Mouse (Mus musculus): ENCODE data around the gene Il2.
A peak's percentile ranks its signal among the peaks of the same experiment; 100 is the strongest.

Il2 gene

DNA sequence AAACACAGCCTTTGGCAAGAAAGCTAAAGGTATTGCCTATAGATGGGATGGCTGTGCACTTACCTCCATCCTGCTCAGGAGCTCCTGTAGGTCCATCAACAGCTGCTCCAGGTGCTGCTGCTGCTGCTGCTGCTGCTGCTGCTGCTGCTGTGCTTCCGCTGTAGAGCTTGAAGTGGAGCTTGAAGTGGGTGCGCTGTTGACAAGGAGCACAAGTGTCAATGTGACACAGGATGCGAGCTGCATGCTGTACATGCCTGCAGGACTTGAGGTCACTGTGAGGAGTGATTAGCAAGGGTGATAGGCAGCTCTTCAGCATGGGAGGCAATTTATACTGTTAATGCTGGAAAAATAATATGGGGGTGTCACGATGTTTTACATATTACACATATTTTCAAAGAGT is at the start of gene Il2:
Il2 (minus strand) TSS at position 305 of the 400 bp plus-strand sequence.
- DNase-seq (ENCODE audit: low spot score in 2 of 2) = no peak

DNA sequence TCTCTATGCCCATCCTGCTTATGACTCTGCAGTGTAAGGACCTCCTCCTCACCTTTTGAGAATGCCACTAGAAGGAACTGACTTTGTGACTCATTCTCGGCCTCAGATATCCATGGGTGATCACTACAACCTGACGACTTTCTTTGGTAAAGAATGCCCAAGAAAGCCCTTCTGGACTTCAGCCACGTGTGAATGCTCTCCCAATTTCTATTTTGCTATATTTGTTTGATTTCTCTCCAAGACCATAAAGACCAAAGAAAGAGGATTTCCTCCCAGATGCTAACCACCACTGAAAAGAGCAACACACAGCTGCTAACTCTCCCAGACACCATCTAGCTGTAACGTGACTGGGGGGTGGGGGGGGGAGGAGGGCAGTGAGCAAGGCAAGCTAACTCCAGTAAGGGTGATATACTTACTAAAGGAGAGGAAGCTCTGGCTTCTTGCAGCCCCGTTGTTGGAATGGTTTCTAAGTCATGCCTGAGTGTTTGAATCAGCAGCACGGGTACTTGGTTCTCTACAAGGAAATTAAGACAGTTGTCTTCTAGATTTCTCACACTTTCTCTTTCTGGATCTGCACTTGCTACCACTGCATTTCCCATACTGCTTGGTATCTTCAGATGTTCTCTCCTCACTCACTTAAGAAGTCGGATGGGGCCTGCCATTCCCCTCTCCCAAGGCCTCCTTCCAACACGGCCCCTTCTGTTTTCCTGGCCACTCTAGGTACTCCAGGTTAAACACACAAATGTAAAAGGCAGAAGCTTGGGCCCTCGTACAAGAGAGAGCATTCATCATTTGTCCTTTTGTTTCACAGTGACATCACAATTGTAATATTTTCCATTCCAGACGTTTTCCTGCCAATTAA is 49.2 kb upstream of the Il2 start:
- DNase-seq (ENCODE audit: low spot score in 2 of 2) = no peak

GRCm38 (mm10) chr3:37173285-37173684 is 47.5 kb upstream of the Il2 start:
- DNase-seq (ENCODE audit: low spot score in 2 of 2) = no peak

DNA sequence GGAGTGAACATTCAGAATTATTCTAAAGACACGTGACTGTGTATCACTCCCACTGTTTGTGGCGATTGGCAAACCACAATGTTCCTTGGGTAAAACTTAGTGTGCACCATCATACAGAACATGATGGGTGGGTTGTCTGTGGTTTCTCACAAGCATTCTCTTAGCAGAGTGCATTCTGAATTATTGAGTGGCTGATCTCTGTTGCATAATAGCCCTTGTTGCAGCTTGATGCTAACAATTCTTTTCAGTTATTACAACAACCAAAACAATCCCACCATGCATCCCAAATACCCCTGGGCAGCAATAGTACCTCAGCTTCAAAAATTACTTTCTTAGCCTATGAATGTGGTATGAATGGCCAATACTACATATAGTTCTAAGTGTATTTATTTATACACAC is 43.5 kb upstream of the Il2 start:
- DNase-seq (ENCODE audit: low spot score in 2 of 2) = no peak

GRCm38 (mm10) chr3:37161096-37161495 is 35.3 kb upstream of the Il2 start:
- no peak for DNase-seq (ENCODE audit: low spot score in 2 of 2)

GRCm38 (mm10) chr3:37158246-37158645 is 32.5 kb upstream of the Il2 start:
- DNase-seq (ENCODE audit: low spot score in 2 of 2) = no peak

DNA sequence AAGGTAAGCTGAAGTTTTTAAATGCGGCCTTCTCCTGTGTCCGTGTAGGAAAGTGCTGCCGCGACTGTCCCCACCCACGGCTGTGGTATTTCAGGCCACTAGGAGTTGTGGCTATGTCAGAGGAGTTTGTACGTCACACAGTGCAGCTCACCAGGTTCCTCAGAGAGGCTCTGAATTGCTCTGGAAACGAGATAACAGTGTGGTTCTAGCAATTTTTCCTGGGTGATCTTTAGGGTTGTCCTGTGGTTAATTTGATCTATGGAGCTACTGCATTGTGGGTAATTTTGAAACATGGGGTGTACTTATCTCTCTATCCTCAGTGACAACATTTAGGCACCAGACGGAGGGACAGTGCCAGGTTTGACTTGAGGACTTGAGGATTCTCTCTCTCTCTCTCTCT is 31.3 kb upstream of the Il2 start:
- DNase-seq (ENCODE audit: low spot score in 2 of 2) = no peak

- no peak for DNase-seq (ENCODE audit: low spot score in 2 of 2)
Observed at GRCm38 (mm10) chr3:37154396-37154795, 28.6 kb upstream of the Il2 start.

GRCm38 (mm10) chr3:37153004-37153403 is 27.2 kb upstream of the Il2 start:
- no peak for DNase-seq (ENCODE audit: low spot score in 2 of 2)

GRCm38 (mm10) chr3:37152274-37152673 is 26.5 kb upstream of the Il2 start:
- DNase-seq (ENCODE audit: low spot score in 2 of 2) = no peak

DNA sequence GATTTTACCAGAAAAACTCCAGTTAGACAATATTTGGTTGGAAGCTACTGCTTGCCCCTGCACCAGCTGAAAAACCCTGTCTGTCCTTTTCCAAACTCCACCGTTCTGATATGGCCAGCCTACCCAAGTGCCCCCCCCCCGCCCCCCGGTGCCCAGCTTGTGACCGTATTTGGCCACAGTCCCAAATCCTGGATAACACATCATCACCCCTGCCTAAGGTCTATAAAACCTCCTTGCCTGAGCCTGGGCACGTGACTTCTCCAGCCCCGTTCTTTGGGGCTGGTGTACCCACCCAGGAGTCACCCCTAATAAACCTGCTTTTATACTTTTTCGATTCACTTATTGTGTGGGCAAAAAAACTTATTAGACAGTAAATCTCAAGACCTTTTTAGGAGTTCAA is 21.1 kb upstream of the Il2 start:
- DNase-seq (ENCODE audit: low spot score in 2 of 2) = no peak

GRCm38 (mm10) chr3:37146406-37146805 is 20.6 kb upstream of the Il2 start:
- DNase-seq (ENCODE audit: low spot score in 2 of 2) = no peak

- no peak for DNase-seq (ENCODE audit: low spot score in 2 of 2)
Observed at GRCm38 (mm10) chr3:37144979-37145378, 19.2 kb upstream of the Il2 start.

DNA sequence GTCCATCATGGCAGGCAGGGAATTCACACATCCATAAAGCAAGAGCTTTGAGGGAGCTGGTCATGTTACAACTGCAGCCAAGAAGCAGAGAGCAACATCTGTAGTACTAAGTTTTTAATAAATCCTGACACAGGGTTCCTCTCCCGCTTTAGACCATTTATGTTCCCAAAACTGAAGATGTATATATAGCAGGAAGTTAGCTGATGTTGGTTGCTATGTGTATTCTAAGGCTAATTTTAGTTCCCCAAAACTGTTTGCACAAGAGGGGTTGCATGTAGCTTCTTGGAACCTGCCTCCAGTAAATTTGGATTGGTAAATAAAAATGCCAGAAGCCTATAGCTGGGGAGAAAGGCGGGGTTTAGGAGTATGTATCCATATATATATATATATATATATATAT is 16.1 kb upstream of the Il2 start:
- DNase-seq (ENCODE audit: low spot score in 2 of 2) = no peak

- DNase-seq (ENCODE audit: low spot score in 2 of 2) = no peak
Observed at GRCm38 (mm10) chr3:37140168-37140906, 14.6 kb upstream of the Il2 start.

DNA sequence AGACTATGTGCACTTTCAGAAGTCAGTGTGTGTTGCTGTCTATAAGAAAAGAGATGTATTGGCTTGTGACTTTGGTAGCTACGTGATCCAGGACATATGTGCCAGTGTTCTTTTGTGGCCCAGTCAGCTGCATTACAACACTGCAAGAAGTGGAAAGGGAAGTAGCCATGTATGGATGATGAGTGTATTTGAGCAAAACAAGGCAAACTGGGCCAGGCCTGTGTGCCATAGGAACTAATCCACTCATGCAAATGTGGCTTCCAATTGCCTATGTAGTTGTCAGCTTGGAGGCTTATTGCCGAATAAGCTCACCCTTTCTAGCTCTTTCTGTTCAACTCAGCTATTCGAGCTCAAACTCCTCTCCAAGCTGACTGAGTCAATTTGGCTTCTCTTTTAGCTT is 13.4 kb upstream of the Il2 start:
- DNase-seq (ENCODE audit: low spot score in 2 of 2) = no peak

GRCm38 (mm10) chr3:37137231-37137630 is 11.5 kb upstream of the Il2 start:
- no peak for DNase-seq (ENCODE audit: low spot score in 2 of 2)

DNA sequence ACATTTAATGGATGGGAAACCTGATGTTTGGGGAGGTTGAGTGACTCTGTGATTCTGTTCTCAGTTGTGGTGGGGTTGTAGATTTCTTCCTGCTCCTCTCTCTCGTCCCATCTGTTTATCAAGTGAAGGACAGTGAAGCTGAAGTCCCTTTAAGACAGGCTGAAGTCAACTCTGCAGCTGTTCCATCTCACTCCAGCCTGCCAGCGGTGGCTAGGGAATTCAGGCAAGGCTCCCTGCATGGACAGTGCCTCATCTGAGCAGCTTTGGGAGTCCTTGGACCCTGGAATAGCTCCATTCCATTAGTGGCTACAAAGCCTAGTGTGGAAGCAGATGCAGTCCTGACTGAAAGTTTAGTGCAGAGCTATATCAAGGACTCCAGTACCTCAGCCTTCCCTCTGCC is 3.3 kb upstream of the Il2 start:
- DNase-seq (ENCODE audit: low spot score in 2 of 2) = no peak

- no peak for DNase-seq (ENCODE audit: low spot score in 2 of 2)
Observed at GRCm38 (mm10) chr3:37128269-37128668, 2.5 kb upstream of the Il2 start.

DNA sequence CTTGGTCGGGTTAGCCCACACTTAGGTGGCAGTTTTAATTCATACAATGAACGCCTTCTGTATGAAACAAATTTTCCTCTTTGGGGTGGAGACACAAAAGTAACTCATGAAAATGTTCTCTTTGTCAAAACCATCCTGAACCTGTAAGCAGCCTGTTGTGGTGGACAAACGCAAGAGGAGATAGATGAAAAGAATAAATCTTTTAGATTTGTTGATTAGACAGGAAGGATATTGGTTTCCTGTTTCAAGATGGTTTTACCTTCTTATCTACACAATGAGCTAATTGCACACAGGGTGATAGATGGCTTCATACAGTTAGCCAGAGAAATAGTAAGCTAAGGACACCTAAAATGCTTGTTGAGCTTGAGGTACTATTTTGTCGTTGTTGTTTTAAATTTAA is 403 bp upstream of the Il2 start:
- no peak for DNase-seq (ENCODE audit: low spot score in 2 of 2)

DNA sequence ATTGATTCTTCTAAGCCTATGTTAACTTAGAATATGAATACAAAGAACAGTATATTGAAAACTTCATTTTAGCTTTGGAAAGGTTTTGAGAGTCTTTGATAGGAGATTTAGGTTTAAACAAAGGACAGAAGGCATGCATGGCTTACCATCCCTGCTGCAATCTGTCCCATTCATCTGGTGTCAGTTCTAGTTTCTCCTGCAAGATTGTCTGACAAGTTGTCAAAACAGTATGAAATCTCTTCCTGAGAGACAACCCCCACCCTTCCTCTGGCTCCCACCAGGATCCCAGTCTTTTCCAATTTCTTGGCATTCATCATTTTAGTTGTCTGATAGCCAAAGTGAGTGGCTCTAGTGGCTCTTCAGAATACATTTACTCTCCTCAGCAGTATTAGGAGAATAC is 35.0 kb downstream of the Il2 start:
- DNase-seq (ENCODE audit: low spot score in 2 of 2) = no peak

DNA sequence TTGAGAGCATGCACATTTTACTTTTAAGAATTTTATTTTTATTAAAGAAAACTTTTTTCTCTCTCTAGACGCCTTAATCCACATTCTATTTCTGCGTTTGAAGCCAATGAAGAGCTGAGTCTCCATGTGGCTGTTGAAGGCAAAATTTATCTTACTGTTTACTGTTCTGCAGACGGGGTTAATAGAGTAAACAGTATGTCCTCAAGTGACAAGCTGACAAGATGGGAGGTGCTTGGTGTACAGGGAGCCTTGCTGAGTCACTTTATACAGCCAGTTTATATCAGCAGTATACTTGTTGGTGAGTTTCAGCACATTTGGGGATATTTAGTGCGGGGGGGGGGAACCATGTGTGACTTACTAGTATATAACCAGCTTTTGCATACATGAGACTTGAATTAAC is 40.9 kb downstream of the Il2 start:
- DNase-seq (ENCODE audit: low spot score in 2 of 2) = no peak

GRCm38 (mm10) chr3:37073211-37073610 is 52.5 kb downstream of the Il2 start:
- DNase-seq (ENCODE audit: low spot score in 2 of 2) = peak in 1 of 2 experiments; percentile 1

All from right cerebral cortex, postnatal 36 days (tissue).